Mouse (Mus musculus) heart, adult 11 months (tissue): ENCODE results near the gene Mfrp.

Experiments used
- DNase-seq: peaks from one replicate; pipeline ENCODE4 v3.0.0; 2022

Gene Mfrp

GRCm38 (mm10) chr9:44078955-44079756, 22.4 kb upstream of the Mfrp start:
- peak; percentile 99 for DNase-seq

- DNase-seq, result peak; percentile 92
These were observed 21.3 kb upstream of the Mfrp start for GRCm38 (mm10) chr9:44079997-44080780.

- DNase-seq, result peak; percentile 96
These were observed 20.6 kb upstream of the Mfrp start for GRCm38 (mm10) chr9:44080953-44081352.

- peak; percentile 77 for DNase-seq
These were observed 19.9 kb upstream of the Mfrp start for GRCm38 (mm10) chr9:44081581-44081980.

- no peak for DNase-seq
These were observed 19.3 kb upstream of the Mfrp start for GRCm38 (mm10) chr9:44082266-44082665.

- DNase-seq, result peak; percentile 96
These were observed 18.0 kb upstream of the Mfrp start for GRCm38 (mm10) chr9:44083392-44084121.

- DNase-seq, result no peak
These were observed 17.3 kb upstream of the Mfrp start for GRCm38 (mm10) chr9:44084236-44084635.

GRCm38 (mm10) chr9:44084659-44085229, 16.8 kb upstream of the Mfrp start:
- DNase-seq, result peak; percentile 100

- peak; percentile 95 for DNase-seq
These were observed 16.3 kb upstream of the Mfrp start for GRCm38 (mm10) chr9:44085276-44085675.

GRCm38 (mm10) chr9:44085741-44086665, 15.5 kb upstream of the Mfrp start:
- DNase-seq, result peak; percentile 99

- peak; percentile 97 for DNase-seq
These were observed 14.6 kb upstream of the Mfrp start for GRCm38 (mm10) chr9:44086960-44087359.

- peak; percentile 98 for DNase-seq
These were observed 13.6 kb upstream of the Mfrp start for GRCm38 (mm10) chr9:44087761-44088455.

GRCm38 (mm10) chr9:44088877-44089608, 12.5 kb upstream of the Mfrp start:
- peak; percentile 96 for DNase-seq

GRCm38 (mm10) chr9:44093612-44094503, 7.7 kb upstream of the Mfrp start:
- peak; percentile 97 for DNase-seq

- DNase-seq, result no peak
These were observed 6.8 kb upstream of the Mfrp start for GRCm38 (mm10) chr9:44094737-44095136.

GRCm38 (mm10) chr9:44095781-44096180, 5.7 kb upstream of the Mfrp start:
- no peak for DNase-seq

- DNase-seq, result peak; percentile 95
These were observed 5.0 kb upstream of the Mfrp start for GRCm38 (mm10) chr9:44096536-44096935.

- DNase-seq, result no peak
These were observed 3.4 kb downstream of the Mfrp start for GRCm38 (mm10) chr9:44104881-44105280.

GRCm38 (mm10) chr9:44105781-44106180, 4.3 kb downstream of the Mfrp start:
- DNase-seq, result no peak
